Mouse (Mus musculus): ENCODE results near the gene Mgp.

Gene Mgp

GRCm38 (mm10) chr6:136875670-136876069, at the start of gene Mgp:
Gene Mgp (minus strand): TSS chr6:136875823.
- no peak for DNase-seq

DNA sequence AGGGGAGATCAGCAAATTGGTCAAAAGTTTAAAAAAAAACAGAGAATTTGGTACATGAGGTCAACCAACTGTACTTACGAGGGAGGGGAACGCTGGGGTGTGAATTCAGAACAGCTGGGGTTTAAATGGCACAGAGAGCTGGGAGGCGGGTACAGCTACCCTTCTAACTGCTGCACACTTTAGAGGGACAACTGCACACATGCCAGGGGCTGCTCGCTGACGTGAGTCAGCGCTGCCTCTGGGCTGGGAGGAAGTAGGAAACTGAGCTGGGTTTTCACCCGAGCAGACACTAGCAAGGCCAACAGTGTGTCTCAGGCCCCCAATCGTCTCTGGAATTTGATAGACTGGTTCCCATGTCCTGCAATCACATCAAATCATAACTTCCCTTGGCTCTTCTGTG, 49.4 kb upstream of the Mgp start:
- DNase-seq, result no peak

GRCm38 (mm10) chr6:136923532-136923931, 47.9 kb upstream of the Mgp start, which contains the start of gene Pde6h:
Gene Pde6h (plus strand): TSS chr6:136923832.
- DNase-seq, result no peak

GRCm38 (mm10) chr6:136922871-136923270, 47.2 kb upstream of the Mgp start:
- DNase-seq, result no peak

DNA sequence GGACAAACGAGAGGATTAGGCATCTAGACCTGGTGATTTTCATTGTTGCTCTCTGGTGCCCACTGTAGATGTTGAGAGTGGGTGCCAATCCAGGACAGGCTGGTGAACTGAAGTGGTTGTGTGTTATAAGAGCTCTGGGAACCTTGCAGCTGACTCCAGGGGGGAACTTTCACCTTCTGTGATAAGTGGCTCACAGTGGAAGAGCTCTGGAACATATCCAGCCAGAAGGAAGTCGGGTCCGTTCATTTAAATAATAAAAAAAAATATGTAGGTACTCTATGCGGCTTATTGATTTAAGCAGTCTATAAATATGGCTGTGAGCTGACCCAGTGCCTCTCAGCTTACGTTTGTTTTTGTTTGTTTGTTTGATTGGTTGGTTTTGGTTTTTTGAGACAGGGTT, 46.5 kb upstream of the Mgp start, which contains the start of gene Erp27:
Gene Erp27 (minus strand): TSS at position 101 of the 400 bp plus-strand sequence.
- no peak for DNase-seq

DNA sequence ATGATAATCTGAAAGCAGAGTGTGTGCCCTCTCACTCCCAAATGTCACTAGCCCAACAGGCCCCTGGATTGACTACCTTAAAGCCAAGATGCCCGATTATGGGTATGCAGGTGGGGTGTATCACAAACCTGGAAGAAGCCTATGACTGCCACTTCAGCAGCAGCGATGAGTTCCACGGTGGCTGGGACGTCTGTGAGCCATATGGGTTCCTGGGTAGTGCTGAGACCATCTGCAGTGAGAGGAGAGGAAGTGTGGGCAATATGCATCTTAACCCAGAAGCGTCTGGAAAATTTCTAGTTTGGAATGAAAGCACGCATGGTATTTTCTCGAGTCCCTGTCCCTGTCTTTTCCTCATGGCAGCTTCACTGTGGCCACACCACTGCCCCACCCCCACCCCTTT, 46.0 kb upstream of the Mgp start:
- no peak for DNase-seq

GRCm38 (mm10) chr6:136920320-136921257, 45.0 kb upstream of the Mgp start:
- DNase-seq, result peak; percentile 61

DNA sequence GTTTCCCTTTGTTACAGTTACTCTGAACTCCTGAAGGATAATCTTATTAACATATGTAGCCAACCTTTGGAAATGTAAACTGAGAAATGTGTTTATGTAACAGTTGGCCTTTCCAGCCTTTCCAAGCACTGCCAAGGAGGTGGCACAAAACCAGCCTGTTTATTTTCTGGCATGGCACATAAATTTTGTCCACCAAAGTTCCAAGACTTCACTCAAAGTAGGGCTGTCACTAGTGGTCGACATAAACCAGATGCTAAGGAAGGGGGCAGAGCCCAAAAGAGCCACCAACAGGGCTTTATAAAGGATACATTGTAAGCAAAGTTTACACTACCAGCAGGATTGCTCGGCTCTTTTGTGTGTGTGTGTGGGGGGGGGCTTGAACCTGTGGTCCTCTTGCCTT, 42.3 kb upstream of the Mgp start:
- DNase-seq, result no peak

GRCm38 (mm10) chr6:136915721-136916395, 40.2 kb upstream of the Mgp start:
- no peak for DNase-seq

DNA sequence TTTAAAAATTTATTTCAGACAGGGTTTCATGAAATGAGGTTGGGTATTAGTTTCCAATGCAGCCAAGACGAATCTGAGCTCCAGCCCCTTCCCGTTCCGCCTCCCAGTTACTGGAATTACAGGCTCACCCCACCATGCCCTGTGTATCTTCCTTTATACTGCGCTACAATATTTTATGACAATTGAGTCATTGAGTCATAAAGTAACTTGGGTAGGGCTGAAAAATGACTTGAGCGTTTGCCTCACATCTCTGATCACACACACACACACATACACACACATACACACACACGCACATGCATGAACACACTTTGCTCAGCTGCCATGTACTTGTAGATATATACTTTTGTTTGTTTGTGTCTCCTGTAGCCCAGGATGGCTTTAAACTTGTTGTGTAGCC, 38.6 kb upstream of the Mgp start:
- DNase-seq, result no peak

GRCm38 (mm10) chr6:136913384-136914126, 37.9 kb upstream of the Mgp start:
- no peak for DNase-seq

GRCm38 (mm10) chr6:136912751-136913265, 37.2 kb upstream of the Mgp start:
- no peak for DNase-seq

GRCm38 (mm10) chr6:136910247-136910890, 34.7 kb upstream of the Mgp start:
- no peak for DNase-seq

DNA sequence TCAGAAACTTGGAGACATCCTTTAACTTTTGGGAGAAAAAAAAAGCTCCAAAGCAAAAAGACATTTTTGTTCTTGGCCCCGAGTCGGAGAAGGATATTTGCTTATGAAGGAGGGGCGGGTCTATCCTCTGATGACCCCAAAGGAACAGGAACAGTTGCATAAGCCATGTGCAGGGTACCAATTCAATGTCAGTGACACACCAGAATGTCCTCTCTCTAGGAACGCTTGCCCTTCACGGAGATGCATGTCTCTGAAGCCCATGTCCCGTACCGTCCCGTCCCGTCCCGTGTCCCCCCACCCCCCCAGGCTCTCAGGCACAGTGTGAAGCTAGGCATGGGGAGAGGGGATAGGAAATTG, 31.3 kb upstream of the Mgp start:
- DNase-seq, result no peak

DNA sequence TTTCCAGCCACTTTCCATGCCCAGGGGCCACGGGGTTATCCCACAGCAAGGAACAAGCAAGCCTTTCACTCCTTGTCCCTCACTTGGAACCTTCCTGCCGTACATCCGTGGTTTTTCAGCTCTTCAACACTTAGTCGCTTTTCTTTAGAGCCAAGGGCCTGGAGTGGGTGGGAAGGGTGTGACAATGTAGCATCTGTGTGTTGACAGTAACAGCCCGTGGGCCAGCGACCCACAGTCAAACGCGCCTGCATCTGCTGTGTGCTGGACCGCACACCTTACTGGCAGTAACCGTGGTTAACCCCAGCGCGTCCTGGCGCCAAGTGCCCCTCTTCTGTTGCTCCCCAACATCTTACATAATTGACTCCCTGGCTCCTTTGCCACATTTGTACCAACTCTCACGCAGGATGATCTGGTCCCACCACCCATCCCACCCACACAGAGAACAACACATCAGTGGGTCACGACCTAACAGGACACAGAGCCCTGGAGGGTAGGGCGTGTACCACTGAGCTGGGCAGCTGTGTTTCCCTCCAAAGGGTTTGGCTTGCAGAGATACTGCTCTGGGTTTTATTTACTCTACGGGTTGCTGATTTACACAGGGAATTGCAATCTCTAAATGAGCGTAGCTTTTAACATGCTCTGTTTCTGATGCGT, 30.8 kb upstream of the Mgp start:
- DNase-seq, result no peak

DNA sequence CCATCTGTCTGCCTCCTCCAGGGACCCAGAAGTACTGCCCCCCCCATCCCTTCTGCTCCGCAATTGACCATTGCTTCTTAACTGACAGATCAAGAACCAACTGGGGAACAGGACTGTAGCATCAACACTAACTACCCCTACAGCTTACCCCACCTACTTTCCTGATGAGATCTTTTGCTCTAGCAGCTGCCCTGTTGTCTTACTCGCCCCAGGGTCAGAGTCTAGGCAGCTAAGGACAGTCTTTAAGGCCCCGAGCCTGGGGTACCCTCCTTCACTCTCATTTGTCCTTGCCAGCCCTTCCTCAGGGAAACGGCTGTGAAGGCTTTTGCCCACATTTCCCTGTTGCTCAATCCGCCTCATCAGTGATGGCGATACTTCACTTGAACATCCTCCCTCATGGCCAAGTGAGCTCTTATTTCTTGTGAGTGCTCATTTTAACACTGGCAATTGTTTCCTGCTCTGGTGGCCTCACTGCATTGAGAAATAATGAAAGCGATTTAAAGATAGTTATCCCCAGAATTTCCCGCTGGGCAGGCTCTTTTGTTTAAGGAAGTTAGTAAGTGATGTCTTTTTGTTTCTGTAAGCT, 28.4 kb upstream of the Mgp start:
- no peak for DNase-seq

GRCm38 (mm10) chr6:136902527-136902926, 26.9 kb upstream of the Mgp start:
- no peak for DNase-seq

- no peak for DNase-seq
These were observed 25.4 kb upstream of the Mgp start for GRCm38 (mm10) chr6:136901010-136901409.

GRCm38 (mm10) chr6:136900369-136901009, 24.9 kb upstream of the Mgp start:
- no peak for DNase-seq

GRCm38 (mm10) chr6:136898954-136899353, 23.3 kb upstream of the Mgp start:
- DNase-seq, result no peak

DNA sequence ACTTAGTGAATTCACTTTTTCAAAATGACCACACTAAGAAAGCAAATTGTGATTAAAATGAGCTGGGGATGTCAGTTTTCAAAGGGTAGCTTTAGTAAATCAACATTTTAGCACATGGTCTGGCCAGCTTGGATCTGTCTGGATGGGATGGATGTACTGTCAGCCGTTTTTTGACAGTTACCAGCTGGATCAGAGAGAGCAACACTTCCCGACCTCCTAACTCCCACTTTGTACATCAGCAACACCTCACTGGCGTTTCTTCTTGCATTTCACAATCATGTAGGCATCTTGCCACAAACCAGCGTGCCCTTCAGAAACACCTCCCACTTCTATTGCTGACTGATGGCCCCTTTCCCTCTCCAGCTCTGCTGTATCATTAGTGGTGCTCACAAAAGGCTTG, 22.6 kb upstream of the Mgp start:
- DNase-seq, result no peak

Measured in cerebellum, adult 9-10 months (tissue).